Mouse (Mus musculus) kidney, postnatal 14 days (tissue): ENCODE measurements around the gene Lsamp.

Experiments used
- DNase-seq: peaks from one replicate; pipeline ENCODE4 v3.0.0; 2022; ENCODE audit warnings: mixed read lengths

Lsamp gene

DNA sequence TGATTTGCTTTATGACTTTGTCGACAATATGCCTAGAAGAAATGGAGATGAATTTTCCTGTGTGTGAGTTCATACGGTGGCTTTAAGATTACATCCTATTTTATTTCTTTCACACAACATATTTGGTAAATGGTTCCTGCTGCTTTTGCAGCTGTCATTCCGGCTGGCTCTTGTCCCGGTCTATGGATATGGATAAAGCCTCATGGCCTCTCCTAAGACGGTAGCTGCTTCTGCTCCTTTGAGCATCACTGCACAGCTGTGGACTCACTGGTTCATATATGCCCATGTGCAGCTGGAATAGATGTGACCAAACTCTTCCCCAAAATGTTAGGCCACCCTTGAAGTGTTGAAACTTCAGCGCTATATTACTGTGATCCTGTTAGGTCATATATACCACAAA is 2137.6 kb downstream of the Lsamp start:
- no peak for DNase-seq

DNA sequence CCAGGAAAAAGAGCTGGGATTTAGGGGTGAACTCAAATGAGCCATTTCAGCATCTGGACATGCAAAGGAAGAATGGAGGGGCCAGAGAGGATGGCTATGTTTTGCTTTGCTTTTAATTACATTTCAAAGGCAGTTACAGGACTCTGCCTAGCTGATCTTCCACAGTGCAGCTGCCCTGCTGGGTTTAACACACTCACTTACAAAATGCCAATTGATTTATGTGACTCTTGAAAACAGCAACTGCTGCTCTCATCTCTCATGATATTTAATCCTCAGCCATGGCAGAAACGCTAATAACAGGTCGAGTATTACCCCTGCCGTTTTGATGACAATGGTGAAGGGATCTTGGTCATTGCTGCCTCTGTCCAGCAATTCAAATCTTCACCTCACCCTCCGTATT is 2139.7 kb downstream of the Lsamp start:
- DNase-seq = no peak

DNA sequence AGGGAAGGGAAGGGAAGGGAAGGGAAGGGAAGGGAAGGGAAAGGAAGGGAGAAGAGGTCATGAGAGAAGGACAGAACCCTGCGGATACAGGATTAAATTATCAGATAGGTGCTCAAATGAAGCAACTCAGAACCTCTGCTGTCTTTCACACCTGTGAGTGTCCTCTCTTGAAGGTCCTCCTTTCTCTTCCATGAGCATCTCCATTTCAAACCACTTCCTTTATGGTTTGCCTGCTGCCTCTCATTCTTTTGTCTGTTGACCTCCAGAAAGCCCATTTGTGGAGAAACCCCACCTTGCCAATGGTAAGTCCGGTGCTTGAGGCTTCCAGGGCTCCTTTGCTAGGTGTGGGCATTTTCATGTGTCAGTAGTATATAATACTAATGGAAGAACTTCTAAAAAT is 2141.9 kb downstream of the Lsamp start:
- DNase-seq = no peak

DNA sequence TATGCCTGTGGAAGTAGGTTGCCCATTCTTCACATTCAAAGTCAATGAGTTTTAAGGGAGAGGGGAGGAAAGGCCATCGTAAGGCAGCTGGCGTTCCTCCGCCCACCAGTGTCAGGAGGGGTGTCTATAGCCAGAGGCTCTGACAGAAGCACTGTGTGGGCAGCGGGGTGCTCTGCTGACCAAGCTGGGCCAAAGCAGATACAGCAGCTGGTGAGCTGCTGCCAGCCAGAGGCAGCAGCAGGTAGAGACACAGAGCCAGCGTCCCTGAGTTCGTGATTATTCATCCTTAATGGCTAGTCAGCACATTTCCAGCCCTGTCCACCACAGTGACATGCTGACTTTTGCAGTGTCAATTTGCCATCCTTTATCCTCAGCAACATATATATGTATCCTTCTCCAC is 2163.0 kb downstream of the Lsamp start:
- DNase-seq = no peak

DNA sequence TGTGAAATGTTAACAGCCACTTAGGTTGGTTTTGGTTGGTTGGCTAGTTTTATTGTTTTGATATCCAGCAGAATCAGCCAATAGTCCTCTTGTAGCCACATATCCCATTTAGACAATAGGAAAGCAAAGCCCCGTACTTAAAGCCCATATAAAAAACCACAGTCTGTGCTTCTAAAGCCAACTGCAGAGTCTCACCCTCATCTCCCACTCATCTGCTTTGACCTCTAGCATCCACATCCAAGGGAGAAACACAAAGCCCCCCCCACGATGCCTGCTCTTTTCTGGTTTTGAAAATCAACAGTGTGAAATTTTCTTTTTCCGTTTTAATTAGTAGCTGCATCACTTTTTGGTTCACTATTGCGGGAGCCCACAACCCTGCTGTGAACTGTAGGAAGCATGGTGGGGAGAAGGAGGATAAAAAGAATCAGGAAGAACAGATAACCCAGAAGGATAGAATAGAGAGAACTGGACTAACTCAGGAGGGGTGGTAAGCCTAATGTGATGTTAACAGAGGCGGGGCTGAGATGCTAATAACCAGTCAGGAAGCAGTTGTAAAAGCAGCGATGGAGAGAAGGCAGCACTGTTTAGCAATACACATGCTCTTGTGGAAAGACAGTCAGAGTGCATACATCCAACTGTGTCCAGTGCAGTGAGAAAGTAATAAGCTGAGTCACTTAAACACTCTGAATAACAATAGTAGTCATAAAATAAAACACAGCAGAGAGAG is 2165.2 kb downstream of the Lsamp start:
- no peak for DNase-seq

DNA sequence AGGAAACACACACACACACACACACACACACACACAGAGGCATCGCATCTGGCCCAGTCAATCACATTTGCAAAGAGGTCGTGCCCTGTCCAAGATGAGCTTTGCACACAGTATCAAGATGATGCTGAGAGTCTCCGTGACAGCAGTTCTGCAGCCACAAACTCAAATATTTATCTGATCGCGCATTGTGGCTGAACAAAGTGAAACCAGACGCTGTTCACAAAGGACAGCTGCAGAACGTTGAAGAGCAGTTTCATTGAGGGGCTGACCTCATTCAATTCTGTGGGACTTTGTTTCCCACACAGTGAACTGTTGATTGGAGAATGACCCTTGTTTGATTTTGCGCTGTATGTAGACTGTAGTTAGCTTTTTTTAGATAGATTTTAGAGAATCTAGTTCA is 2168.5 kb downstream of the Lsamp start:
- DNase-seq = no peak

DNA sequence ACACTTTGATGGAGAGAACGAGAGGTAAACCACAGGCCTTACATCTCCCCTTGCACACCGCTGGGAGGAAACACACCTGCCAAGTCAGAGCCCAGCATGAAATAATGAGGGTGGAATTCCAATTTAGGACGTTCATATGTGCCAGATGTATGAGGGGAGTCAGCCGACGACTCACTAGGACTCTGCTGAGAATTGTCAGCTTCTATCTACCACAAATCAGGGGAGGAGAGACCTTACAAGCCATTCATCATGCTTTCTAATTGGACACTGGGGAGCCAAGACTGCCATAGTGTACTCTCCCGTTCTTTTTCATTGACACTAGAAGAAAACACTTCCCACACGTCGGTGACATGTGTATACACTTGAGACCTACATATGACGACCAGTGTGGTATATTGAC is 2173.7 kb downstream of the Lsamp start:
- no peak for DNase-seq

DNA sequence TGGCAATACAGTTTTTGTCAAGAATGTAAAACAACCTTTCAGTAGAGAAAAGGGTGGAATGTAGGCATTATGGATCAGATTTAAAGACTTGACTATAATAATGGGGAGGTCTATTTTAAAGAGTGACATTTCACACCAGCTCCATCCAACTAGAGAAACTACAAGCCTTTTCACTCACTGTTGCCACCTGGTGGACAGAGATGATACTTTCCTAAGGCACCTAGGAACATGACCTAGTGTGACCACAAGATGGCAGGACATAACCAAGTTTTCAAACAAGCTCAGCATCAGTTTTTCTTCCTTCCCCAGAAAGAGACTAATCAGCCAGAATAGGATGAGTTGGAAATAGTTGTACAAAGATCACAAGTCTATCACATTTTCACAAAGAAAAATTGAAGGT is 2180.8 kb downstream of the Lsamp start:
- DNase-seq = peak; percentile 83

DNA sequence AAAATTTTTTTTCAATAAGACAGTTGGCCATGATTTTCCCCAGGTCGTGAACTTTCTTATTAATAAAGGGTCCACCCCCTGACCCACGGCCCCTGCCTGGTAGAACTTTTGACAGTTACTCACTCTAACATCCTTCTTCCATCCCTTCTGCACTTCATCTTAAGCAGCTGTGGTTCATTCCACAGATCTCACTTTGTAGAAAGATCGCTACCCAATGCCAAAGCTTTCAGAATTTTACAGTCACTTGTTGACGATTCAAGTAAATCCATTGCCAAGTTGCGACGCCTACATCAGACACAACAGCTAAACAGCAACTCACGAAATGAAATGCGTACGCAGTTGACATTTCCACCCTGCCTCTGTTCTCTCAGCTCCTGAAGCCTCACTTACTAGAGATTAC is 2184.1 kb downstream of the Lsamp start:
- no peak for DNase-seq

DNA sequence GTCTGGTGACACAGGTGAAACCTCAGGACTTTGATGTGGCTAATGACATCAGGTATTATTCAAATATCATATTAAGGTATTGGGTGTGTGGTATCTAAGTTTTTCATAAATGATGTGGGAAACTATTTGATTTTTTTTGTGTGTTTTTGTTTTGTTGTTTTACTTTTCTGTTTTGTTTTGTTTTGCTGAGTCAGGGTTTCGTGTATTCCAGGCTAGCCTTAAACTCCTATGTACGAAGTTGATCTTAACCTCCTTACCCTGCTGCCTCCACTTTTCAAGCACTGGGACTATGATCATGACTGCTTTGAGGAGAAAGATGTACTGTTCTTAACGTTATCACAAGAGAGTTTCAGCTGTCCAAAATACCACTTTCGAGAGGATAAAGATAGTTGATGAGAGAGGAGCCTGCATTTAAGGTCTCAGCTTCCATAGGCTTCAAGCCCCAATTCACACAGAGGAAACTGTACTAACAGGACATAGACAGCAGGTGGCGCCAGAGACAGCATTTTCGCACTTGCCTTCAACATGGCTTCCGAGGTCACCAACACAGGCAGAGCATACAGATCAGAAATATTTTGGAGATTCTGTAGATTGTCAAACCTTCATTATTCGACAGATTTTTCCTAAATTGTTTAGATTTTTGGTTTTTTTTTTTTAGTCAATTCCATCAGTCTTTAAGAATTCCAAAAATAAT is 2185.4 kb downstream of the Lsamp start:
- DNase-seq = peak; percentile 75

DNA sequence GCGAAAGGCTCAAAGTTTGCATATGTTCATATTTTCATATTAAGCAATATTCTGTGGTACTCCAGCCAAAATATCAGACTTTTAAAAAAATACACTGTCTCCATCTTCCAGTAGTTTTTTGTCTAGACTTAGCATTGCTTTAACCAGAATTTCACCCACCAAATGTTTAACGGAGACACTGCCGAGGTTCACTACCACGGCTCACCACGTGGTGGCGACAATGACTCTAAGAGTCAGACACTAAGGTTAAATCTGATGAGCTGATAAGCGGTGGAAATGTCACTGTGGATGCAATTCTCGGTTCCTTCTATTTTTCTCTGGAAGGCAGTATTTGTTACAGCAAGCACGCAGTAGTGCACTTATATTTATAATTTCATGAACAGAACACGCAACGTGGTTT is 2188.3 kb downstream of the Lsamp start:
- peak; percentile 68 for DNase-seq

DNA sequence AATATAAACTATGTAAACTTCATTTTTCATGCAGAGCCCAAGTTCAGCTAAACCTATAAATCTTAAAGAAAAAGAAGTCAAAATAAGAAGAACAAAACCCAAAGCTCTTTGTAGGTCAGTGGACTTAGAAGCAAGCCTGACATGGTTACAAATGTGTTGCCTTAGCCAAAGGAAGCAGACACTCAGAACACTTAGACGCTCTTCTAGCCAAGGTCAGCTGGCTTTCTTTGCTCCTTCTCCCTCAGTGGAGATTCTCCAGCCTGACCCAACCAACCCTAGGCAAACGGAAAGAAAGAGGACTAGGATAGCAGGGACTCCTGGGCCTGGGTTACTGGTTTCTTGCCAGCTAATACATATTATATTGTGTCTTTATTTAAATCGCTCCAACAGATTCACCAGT is 2194.7 kb downstream of the Lsamp start:
- no peak for DNase-seq

DNA sequence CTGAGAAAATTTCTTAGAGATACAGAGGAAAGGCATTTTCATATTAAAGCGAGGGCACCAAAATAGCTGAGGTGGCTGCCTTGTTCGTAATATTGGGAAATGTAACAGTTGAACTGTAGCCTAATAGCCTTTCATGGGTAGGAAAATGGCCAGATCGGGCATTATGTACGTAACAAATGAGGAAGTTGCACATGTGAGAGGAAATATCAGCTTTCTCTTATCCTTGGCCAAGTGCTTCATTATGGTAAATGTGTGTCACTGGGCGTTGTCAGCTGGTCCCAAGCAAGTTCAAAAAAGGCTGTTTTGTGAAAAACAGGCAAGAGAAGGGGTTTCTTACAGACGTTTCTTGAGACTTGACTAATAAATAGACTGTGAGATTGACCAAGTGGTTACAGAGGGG is 2195.9 kb downstream of the Lsamp start:
- no peak for DNase-seq

DNA sequence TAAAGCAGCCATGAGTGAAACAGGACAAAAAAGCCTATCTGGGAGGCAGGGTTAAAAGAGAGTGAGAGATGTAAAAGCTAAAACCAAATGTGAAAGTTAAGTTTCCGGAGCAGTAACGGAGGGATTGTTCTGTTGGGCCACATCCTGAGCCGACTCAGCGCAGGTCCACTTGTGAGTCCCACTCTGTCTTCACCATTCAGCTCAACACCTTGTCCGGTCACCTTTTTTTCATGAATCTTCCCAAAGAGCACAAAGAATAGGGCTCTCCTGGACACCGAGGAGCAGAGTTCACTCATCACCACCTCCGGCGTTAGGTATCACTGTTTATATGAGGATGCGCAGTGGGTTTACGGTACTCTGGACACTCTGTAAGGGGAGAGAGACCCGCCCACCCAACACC is 2196.3 kb downstream of the Lsamp start:
- no peak for DNase-seq

DNA sequence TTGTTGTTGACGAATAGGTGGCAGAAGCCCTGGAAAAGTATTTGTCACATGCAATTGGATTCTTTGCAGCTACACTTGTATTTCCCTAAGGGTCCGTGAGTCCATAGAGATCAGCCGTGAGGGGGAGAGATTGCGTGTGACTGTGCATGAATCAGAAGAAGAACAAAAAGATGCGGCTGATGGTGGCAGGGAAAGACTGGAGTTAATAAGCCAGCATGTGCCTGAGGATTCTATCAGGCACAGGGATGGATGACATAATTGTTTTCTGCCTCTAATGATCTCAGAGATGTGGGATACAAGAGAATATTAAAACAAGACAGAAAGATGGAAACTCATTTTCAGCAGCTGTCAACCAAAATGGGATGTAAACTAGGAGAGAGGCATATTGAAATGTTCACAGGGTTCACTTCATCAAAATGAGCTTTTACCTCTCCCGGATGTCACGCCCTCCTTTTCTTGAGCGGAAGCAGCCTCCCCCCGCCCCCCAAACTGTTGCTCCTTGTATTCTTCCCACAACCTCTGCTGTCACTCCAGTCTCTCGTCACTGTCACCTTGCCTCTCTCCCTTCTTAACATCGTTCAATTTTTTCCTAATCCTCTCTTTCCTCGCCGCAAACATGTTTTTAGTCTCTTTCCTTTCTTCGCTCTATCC is 2205.4 kb downstream of the Lsamp start:
- DNase-seq = no peak

DNA sequence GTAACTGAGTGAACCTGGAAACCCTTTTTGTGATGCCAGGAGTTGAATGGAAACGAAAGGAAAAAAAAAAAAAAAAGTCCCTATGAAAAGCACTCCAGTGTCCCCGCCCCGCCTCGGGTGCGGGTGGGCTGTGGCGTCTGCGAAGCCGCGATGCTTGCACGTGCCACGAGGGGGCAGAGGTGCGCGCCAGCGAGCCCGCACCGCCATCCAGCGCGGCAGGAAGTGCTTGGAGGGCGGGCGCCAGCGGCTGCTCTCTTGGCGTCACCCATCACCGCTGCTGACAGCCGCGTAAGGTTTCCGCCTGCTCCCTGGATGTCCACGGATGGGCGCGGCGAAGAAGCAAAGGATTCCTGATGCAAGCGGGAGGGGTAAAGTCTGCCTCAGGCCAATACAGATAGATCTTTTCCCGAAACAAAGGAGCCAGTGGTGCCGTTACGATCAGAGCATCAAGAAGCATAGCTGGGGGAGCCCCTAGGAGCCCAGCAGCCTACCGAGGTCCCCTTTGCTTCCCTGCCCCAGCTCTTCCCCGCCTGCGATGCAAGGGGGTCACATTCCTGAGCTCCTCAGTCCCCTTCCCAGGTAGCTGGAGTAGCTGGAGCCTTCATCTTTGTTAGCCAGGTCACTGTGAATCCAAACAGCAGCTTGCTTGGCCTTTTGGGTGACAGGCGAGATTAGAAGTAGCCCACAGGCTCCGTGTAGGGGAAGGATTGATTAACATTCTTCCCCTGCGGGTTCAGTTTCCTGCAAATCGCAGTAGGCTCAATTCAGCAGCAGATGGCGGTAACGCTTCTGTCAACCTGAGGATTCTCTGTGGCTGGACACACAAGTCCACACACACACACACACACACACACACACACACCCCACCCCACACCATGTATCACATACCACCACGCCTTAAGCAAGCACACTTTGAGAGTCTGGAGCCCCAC is 2206.2 kb downstream of the Lsamp start:
- peak; percentile 93 for DNase-seq
